Mouse (Mus musculus): ENCODE results near the gene Fam69b. TPM values are rescaled to one million over a fixed set of nuclear protein-coding genes. Genes with fewer than 3 reads are reported as not detected.

The Fam69b gene
- 10.3 and 12.0 TPM in 2 replicates for polyA plus RNA-seq (2012; rRNA removed)

DNA sequence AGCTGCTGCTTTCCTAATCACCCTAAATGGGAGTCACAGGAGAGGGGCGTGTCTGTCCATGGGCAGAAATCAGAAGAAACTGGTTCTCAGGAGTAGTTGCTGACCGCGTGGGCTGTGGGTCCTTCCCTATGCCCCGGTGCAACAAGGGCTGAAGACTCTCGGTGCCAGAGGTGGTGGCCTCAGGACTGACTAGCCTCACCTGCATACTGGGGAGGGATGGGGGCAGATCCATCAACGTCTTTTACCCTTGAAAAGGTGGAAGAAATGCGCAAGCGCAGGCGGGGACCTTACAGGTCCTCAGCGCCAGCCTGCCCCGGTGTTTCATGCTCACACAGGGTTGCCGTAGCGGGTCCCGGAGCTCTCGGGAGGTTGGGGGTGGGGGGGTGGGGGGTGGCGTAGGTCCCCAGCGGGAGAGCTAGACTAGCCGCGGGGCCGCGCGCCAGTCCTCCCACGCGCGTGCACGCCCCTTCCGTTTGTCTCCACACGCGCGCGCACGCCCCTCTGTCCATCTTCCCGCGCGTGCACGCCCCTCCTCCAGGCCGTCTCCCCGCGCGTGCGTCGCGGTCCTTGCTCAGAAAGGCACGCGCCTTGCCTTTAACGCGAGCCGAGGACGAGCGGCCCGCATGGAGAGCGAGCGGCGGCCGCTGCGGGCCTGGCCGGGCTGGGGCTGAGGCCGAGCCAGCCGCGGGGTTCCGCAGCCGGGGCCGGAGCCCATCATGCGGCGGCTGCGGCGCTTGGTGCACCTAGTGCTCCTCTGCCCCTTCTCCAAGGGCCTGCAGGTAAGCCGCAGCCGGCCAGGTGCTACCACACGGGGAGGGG, at the start of gene Fam69b:
Gene Fam69b, plus strand, starts transcription at position 537 of the 819 bp plus-strand sequence.
- Histone ChIP-seq H3K36me3 (ENCODE audit: control insufficient read depth, insufficient read depth, low read length) (no peaks in the 10 kb centered on the region), H3K4me1 (ENCODE audit: control insufficient read depth, insufficient read depth, low read length) (peaks cover 19% of the 10 kb centered on the region), H3K27me3 (ENCODE audit: control insufficient read depth, insufficient read depth, low read length) (no peaks in the 10 kb centered on the region), H3K27ac (ENCODE audit: control insufficient read depth, insufficient read depth, low read depth, low read length) (peak within 1 kb of the TSS; percentile 63), H3K4me3 (ENCODE audit: control insufficient read depth, low read depth, low read length) (peak within 1 kb of the TSS; percentile 77)
- no peak for TF ChIP-seq CTCF (IDR thresholded peaks at IDR 0.05; ENCODE audit: control insufficient read depth, insufficient read depth, insufficient replicate concordance, low read depth, low read length)
- 0 out of 2 replicates have a peak, but pooled peaks have one; percentile 34 for TF ChIP-seq POLR2A (IDR thresholded peaks at IDR 0.05; ENCODE audit: control insufficient read depth, low read depth, low read length)

DNA sequence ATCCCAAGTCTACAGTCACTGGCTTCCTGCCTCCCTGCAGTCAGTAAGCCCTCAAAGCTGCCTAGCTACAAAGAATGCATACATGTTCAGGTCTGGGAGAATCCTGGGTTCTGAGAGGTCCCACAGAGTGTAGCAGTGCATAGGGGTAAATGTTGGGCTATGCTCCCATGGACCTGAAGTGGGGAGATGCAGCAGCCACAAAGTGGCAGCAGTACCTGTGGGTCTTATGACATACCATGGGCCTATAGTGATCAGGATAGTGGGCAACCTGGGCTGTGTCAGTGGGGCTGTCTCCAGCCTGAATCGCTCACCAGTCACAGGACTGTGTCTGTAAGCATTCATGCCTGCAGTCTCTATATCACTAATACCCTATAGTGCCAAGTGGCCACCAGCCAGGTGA, 48.5 kb upstream of the Fam69b start, which contains the start of gene Egfl7:
Gene Egfl7, plus strand, starts transcription at position 301 of the 400 bp plus-strand sequence.
- Histone ChIP-seq H3K36me3 (ENCODE audit: control insufficient read depth, insufficient read depth, low read length) (no peaks in the 10 kb centered on the region), H3K4me1 (ENCODE audit: control insufficient read depth, insufficient read depth, low read length) (no peaks in the 10 kb centered on the region), H3K27ac (ENCODE audit: control insufficient read depth, insufficient read depth, low read depth, low read length) (peak within 1 kb of the TSS; percentile 7), H3K27me3 (ENCODE audit: control insufficient read depth, insufficient read depth, low read length) (no peaks in the 10 kb centered on the region), H3K4me3 (ENCODE audit: control insufficient read depth, low read depth, low read length) (no peak within 1 kb of the TSS)
- TF ChIP-seq CTCF (IDR thresholded peaks at IDR 0.05; ENCODE audit: control insufficient read depth, insufficient read depth, insufficient replicate concordance, low read depth, low read length) (no peak), POLR2A (IDR thresholded peaks at IDR 0.05; ENCODE audit: control insufficient read depth, low read depth, low read length) (no peak)

DNA sequence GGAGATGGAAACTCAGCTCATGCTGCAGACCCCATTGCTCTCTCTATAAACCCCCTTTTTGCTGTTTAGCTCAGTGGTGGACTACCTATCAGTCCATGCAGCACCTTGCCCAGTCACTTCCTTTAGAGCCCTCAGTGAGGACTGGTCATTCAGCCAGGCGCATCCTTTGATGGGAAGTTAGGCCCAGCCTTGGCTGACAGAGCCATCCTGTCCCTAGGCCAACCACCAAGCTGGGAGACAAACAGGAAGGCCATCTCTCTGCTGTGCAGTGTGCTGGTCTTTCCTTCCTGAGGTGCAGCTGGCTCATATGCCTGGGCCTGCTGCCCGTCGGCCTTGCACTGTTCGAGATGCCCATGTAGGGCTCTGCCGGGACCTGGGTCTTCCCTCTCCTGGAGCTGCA, 47.5 kb upstream of the Fam69b start:
- H3K4me3 ChIP-seq (ENCODE audit: control insufficient read depth, low read depth, low read length) = no peak overlapping the region
- no peaks in the 10 kb centered on the region for H3K27me3 ChIP-seq (ENCODE audit: control insufficient read depth, insufficient read depth, low read length)
- H3K27ac ChIP-seq (ENCODE audit: control insufficient read depth, insufficient read depth, low read depth, low read length) = no peak overlapping the region
- no peaks in the 10 kb centered on the region for H3K4me1 ChIP-seq (ENCODE audit: control insufficient read depth, insufficient read depth, low read length)
- TF ChIP-seq POLR2A (IDR thresholded peaks at IDR 0.05; ENCODE audit: control insufficient read depth, low read depth, low read length) (no peak), CTCF (IDR thresholded peaks at IDR 0.05; ENCODE audit: control insufficient read depth, insufficient read depth, insufficient replicate concordance, low read depth, low read length) (no peak)
- no peaks in the 10 kb centered on the region for H3K36me3 ChIP-seq (ENCODE audit: control insufficient read depth, insufficient read depth, low read length)

- Histone ChIP-seq H3K4me3 (ENCODE audit: control insufficient read depth, low read depth, low read length) (no peak overlapping the region), H3K4me1 (ENCODE audit: control insufficient read depth, insufficient read depth, low read length) (peaks cover 6% of the 10 kb centered on the region), H3K36me3 (ENCODE audit: control insufficient read depth, insufficient read depth, low read length) (no peaks in the 10 kb centered on the region), H3K27ac (ENCODE audit: control insufficient read depth, insufficient read depth, low read depth, low read length) (no peak overlapping the region), H3K27me3 (ENCODE audit: control insufficient read depth, insufficient read depth, low read length) (no peaks in the 10 kb centered on the region)
- TF ChIP-seq CTCF (IDR thresholded peaks at IDR 0.05; ENCODE audit: control insufficient read depth, insufficient read depth, insufficient replicate concordance, low read depth, low read length) (no peak), POLR2A (IDR thresholded peaks at IDR 0.05; ENCODE audit: control insufficient read depth, low read depth, low read length) (no peak)
Observed at GRCm38 (mm10) chr2:26582203-26582602, 46.1 kb upstream of the Fam69b start.

DNA sequence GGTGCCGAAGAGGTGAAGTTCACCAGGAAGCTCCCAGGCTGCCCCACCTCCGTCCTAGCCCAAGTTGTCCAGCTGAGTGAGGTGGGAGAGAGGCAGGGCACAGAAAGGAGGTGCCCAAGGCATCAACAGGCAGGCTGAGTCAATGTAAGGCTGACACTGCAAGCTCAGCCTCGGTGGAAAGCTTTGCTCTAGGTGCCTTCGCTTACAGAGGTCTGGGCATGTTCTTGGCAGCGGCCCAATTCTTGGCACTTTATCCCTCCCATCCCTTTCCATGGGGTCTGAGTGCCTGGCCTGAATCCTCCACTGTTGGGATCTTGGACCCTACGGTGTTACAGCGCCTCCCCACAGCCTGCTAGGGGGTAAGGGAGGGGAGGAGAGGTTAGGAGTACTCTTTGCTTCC, 45.5 kb upstream of the Fam69b start:
- Histone ChIP-seq H3K36me3 (ENCODE audit: control insufficient read depth, insufficient read depth, low read length) (no peaks in the 10 kb centered on the region), H3K4me1 (ENCODE audit: control insufficient read depth, insufficient read depth, low read length) (peaks cover 6% of the 10 kb centered on the region), H3K27ac (ENCODE audit: control insufficient read depth, insufficient read depth, low read depth, low read length) (no peak overlapping the region), H3K27me3 (ENCODE audit: control insufficient read depth, insufficient read depth, low read length) (no peaks in the 10 kb centered on the region), H3K4me3 (ENCODE audit: control insufficient read depth, low read depth, low read length) (no peak overlapping the region)
- TF ChIP-seq POLR2A (IDR thresholded peaks at IDR 0.05; ENCODE audit: control insufficient read depth, low read depth, low read length) (no peak), CTCF (IDR thresholded peaks at IDR 0.05; ENCODE audit: control insufficient read depth, insufficient read depth, insufficient replicate concordance, low read depth, low read length) (no peak)

DNA sequence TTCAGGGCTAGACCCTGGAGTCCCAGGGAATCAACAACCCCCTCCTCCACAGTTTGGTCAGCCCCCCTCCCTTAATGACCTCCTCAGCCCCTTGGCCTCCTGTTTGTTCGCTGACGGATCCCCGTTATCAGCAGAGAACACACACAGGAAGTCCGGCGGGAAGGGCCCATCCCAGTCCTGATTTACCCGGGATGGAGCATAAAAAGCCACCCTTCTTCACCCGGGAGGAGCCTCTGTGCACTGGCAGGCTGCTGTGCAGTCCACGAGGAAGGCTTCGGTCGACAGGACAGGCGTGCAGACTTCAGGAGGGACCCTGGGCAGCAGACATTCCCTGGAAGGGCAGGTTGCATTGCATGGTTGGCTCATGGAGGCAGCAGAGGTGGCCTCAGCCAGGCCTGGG, 44.6 kb upstream of the Fam69b start:
- H3K27ac ChIP-seq (ENCODE audit: control insufficient read depth, insufficient read depth, low read depth, low read length) = peak overlapping the region; percentile 37; the same call in 1 of the 2 replicates

DNA sequence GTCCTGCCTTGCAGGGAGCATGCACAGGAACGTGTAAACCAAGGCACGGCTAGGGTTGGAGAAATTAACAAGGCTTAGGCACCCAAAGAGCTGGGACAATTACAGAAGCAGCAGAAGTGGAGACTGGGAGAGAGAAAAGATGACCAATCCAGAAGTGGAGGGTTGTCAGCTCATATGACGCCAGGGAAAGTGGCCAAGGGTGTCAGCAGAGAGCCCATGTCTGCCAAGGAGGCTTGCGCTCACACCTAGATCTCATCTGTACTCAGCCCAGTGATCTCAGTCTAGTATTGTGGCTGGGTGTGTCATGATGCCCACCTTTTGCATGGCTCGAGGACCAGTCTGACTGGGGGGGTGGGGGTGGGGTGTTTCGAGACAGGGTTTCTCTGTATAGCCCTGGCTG, 42.5 kb upstream of the Fam69b start:
- TF ChIP-seq CTCF (IDR thresholded peaks at IDR 0.05; ENCODE audit: control insufficient read depth, insufficient read depth, insufficient replicate concordance, low read depth, low read length) = no peak
- TF ChIP-seq POLR2A (IDR thresholded peaks at IDR 0.05; ENCODE audit: control insufficient read depth, low read depth, low read length) = no peak
- Histone ChIP-seq H3K4me3 (ENCODE audit: control insufficient read depth, low read depth, low read length) (no peak overlapping the region; the same call in none of the 2 replicates), H3K27ac (ENCODE audit: control insufficient read depth, insufficient read depth, low read depth, low read length) (no peak overlapping the region), H3K36me3 (ENCODE audit: control insufficient read depth, insufficient read depth, low read length) (no peaks in the 10 kb centered on the region), H3K27me3 (ENCODE audit: control insufficient read depth, insufficient read depth, low read length) (no peaks in the 10 kb centered on the region), H3K4me1 (ENCODE audit: control insufficient read depth, insufficient read depth, low read length) (peaks cover 6% of the 10 kb centered on the region)

More for the DNA sequence above, 44.6 kb upstream of the Fam69b start:
- peak overlapping the region; percentile 9; the same call in 1 of the 2 replicates for H3K4me3 ChIP-seq (ENCODE audit: control insufficient read depth, low read depth, low read length)
- H3K4me1 ChIP-seq (ENCODE audit: control insufficient read depth, insufficient read depth, low read length) = peaks cover 6% of the 10 kb centered on the region
- H3K27me3 ChIP-seq (ENCODE audit: control insufficient read depth, insufficient read depth, low read length) = no peaks in the 10 kb centered on the region
- no peaks in the 10 kb centered on the region for H3K36me3 ChIP-seq (ENCODE audit: control insufficient read depth, insufficient read depth, low read length)
- TF ChIP-seq POLR2A (IDR thresholded peaks at IDR 0.05; ENCODE audit: control insufficient read depth, low read depth, low read length) (no peak), CTCF (IDR thresholded peaks at IDR 0.05; ENCODE audit: control insufficient read depth, insufficient read depth, insufficient replicate concordance, low read depth, low read length) (no peak)
